Mouse (Mus musculus) urinary bladder, postnatal 10 days (tissue): Measurements from ENCODE around the gene Plpp3.
"Not testable (repeated sequence)": the region's sequence is repeated elsewhere in the genome, so short reads cannot be mapped to it uniquely, and the experiment has no call there.

Experiments
- DNase-seq: peaks from one replicate; pipeline ENCODE4 v3.0.0; 2022; ENCODE audit warnings: low spot score

The Plpp3 gene

GRCm38 (mm10) chr4:105260385-105260784 lies 103.2 kb downstream of the Plpp3 start:
- DNase-seq = no peak

- no peak for DNase-seq
Observed at GRCm38 (mm10) chr4:105260893-105261769, 104.0 kb downstream of the Plpp3 start.

DNA sequence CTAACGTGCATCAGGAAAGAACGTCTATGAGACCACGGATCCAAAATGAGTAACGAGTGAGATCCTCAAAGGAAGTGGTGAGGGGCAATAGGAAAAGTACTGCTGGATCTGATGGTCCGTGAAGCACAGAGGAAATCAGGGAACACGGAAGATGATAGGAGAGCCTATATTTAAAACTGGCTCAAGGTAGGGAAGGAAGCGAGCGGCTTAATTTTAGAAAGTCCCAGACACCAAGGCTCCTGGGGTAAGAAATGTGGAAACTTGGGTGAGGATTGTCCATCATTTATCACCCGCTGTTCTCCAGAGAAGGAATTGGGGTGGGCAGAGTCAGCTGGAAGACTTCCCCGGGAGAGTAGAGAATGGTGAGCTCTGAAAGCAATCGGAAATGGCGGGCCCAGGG lies 105.2 kb downstream of the Plpp3 start:
- DNase-seq = no peak

DNA sequence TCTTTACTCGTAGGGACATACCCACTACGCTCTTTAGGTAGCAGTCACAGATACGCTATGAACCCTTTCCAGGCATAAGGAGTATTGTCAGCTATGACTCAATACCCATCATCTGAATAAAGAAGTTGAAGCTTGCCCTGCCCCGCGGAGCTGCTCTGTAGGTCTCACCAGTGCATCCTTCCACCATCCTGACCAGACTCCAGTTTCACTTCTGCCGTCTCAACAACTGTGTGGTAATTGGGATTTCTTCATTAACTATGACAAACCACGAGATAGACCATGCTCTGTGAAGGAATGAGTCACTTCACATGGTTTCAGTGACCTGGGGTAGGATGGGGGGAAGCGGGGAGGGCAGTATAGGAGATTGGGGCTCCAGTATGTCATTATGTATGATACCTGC lies 106.5 kb downstream of the Plpp3 start:
- no peak for DNase-seq

GRCm38 (mm10) chr4:105265041-105265440 lies 107.9 kb downstream of the Plpp3 start:
- no peak for DNase-seq

DNA sequence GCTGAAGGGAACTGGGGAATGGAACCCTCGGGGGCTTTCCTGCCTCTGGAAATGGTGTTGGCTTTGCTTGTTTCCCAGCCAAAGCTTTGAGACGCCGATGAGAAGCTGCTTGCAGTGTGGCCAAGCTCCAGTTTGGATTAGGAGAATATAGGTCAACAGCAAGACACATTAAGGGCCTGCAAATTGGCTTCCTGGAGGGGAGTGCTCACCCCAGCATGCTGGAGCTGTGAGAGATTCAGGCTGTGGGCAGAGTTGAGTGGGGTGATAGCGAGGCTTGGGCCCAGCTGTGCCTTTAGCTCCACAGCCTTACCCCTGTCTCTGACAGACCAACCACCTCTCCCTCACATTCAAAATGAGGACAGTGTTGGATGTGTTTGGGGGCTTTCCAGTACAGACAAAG lies 108.5 kb downstream of the Plpp3 start:
- DNase-seq = no peak

GRCm38 (mm10) chr4:105268202-105268730 lies 111.1 kb downstream of the Plpp3 start:
- no peak for DNase-seq

DNA sequence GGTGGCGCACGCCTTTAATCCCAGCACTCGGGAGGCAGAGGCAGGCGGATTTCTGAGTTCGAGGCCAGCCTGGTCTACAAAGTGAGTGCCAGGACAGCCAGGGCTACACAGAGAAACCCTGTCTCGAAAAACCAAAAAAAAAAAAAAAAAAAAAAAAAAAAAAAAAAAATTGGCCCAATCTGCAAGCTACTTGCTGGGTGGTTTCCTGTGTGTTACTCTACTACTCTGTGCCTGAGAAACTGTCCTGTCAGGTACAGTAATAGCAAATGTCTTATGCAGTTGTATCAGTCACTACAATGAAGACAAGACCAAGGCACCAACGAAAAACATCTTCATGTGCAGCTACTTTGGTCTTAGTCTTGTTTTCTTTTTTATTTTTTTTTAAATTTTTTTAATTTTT lies 112.3 kb downstream of the Plpp3 start:
- not testable (repeated sequence) for DNase-seq

- no peak for DNase-seq
Observed at GRCm38 (mm10) chr4:105271166-105271565, 114.0 kb downstream of the Plpp3 start.

DNA sequence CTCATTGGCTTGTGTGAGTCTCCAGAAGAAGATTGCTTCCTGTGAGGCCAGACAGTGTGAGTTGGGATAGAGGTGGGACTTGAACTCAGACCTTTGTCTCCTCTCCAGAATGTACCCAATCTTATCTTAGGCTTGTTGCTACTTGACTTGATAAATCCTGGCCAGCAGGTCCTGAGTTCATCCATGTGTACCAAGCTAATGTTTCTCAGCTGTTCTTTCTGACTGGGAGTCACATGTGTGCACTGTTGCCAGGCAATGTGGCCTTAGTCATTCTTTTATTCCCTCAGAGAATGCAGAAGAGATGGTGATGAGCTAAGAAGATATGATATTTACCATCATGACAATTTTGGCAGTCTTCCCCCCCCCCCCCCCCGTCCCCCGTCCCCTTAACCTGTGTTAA lies 115.9 kb downstream of the Plpp3 start:
- no peak for DNase-seq

DNA sequence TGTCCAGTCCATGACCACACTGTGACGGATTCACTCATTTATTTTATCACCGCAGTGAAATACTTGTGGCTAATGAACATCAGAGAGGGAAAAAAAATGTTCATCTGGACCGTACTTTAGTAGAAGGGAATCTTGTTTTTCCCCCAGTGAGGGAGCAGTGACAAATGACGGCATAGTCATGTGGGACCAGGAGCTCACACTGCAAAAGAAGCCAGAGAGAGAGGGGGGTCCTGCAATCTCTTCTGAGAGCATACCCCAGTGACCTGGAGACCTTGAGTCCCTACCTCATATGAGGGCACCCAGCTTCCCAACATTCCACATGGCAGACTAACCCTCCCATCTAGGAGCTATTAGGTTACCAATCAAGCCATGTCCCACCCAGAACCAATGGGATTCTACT lies 116.3 kb downstream of the Plpp3 start:
- DNase-seq = no peak

- no peak for DNase-seq
Observed at GRCm38 (mm10) chr4:105275616-105276015, 118.5 kb downstream of the Plpp3 start.

DNA sequence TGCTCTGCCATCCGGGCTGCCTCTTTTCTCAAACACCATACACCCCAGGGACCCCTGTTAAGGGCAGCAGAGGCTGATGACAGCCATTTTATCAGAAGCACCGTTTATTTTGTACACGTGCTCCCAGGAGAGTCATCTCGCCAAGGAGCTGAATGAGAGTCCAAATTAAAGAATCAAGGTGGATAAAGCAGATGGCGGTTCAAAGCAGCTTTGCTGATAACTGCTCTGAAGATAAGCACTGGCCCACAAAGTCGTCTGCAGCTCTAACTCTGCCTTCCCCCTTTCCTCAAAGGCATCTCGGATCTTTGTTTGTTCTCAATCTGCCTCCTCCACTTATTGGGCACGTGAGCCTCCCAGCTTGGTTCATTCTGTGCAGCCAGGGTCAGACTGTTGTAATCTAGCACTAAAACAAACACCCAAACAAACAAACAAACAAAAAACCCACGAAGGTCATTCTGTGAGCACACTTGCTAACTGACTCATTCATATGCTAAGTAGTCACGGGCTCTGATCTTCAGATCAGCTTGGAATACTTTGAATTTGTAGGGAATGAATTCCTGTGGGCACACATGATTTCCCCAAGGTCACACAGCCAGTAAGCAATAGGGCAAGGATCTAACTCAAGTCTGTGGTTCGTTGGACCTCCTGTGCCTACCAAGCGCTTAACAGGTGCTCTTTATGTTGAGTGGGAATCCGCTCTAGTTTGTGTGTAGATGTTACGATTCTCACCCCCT lies 119.1 kb downstream of the Plpp3 start:
- no peak for DNase-seq

DNA sequence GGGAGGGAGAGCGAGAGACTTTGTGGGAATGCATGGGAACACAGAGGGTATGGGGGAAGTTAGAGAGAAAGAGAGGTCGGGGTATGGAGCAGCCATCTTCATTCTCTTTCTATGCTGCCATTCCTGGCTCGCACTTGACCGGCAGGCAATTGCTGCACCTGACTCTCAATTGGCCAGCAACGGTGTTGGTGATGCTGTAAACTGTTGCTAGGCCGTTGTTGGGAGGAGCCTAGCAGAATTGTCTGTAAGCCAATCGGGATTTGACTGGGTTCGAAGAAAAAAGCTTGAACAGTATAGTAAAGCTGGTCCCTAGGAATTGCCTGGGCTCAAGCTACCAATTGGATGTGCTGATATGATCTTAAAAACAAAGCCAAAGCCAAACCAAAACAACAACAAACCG lies 121.0 kb downstream of the Plpp3 start:
- DNase-seq = no peak

DNA sequence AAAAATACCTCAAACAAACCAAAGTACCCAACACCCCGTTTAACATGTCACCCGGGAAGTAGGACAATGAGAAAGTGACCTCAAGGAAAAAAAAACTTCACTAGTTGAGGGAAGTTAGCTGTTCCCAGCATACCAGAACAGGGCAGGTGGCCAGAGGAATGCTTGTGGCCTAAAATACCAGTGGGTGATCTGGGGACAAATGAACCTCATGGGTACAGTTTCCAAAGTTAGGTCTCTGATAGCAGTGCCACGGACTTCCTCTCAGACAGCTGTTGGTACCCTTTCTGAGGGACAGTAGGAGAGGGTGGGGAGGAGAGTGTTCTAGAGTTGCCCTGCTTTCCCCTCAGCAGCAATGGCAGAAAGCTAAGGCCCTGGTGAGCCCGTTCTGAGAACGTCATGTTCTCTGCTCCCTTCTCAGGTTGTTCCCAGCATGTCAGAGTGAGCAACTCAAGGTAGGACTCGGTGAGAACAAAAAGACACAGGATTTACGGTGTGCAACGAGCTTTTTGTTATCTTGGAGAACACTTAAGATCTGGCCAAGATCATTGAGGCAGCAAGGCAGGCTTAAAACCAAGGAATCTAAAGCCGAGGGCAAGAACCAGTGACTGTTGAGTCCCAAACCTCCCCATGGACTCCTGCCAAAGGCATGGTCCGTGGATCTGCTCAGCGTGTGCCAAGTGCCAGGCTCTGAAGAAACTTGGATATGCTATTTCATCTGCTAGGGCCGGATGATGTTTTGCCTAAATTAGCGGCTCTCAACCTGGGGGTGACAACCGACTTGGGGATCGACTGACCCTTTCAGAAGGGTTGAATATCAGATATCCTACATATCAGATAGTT lies 121.6 kb downstream of the Plpp3 start:
- no peak for DNase-seq

- DNase-seq = no peak
Observed at GRCm38 (mm10) chr4:105279806-105280205, 122.7 kb downstream of the Plpp3 start.

GRCm38 (mm10) chr4:105281751-105282231 lies 124.6 kb downstream of the Plpp3 start:
- no peak for DNase-seq
